Mouse (Mus musculus) liver, postnatal 0 days (tissue): Measurements from ENCODE around the gene Atp6v0e.

Source experiments
- CTCF ChIP-seq: sonication (generic); IDR thresholded peaks from 2 replicates; pipeline ENCODE4 v1.5.1; 2016; ENCODE audit warnings: antibody characterized with exemption, low read depth
- EP300 ChIP-seq: IDR thresholded peaks from 2 replicates; pipeline ENCODE4 v1.6.1; 2016; ENCODE audit warnings: antibody characterized with exemption, low read depth, mild to moderate bottlenecking

DNA sequence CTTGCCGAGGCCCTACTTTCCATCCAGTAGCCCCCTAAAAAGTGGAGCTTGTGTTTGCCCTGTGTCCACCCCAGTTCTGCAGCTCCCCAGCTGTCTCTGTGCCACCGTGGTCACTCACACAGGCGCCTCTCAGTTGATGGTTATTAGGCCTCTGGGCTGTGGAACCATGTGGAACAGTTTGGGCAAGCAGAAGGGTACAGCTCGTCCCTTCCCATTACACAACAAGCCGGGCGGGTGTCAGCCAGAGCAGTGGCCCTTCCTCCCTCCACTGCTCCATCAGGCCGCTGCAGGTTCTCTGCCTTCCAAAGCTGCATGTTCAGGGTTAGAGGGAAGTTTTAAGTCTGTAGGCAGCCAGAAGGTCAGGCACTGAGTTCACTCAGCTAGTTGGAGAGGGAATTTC lies 28.1 kb downstream of the Atp6v0e start:
- TF ChIP-seq CTCF, result no peak
- 0 out of 2 replicates have a peak, but pooled peaks have one; percentile 39 for TF ChIP-seq EP300
